Comparison of ENCODE assay signal across 27 mouse cellular contexts in the genomic region with DNA sequence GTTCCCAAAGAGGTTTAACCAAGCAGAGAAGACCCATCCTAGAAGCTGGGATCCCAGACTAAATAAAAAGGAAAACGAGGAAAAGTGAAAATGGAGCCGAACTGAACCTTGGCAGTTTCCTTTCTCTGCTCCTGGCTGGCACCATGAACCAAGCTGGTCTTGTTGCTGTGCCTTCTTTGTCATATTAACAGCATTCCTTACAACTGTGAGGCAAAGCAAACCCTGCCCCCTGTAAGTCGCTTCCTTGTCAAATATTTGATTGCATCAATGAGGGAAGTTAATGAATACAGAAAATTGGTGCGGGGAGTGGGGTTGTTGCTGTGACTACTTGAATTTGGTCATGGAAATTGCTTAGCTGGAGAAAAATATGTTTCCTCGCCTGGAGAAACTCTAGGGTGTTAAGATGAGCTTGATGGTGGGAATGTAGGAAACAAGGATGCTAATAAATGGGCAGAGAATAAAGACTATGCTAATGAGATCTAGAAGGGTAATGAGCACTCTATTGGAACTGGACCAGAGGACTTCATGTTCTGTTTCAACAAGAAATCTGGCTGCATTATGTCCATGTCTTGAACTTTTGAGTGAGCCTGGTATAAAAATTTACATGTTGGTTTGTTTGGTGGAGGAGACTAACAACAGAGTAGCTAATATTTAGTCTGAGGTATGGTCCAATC. TPM values are rescaled to one million over a fixed set of nuclear protein-coding genes. Genes with fewer than 3 reads are reported as not detected.
"Had no signal": no experiment of that assay in that cellular context is flagged by ENCODE, and none has a peak within 500 bp of the region (broad histone marks: within the 10 kb centered on the region; RNA-seq: fewer than 3 reads in every experiment).

No protein-coding gene starts in this region.

- H3K9me3 ChIP-seq: midbrain, embryonic 10.5 days; midbrain, embryonic 12.5 days; neural tube, embryonic 13.5 days; neural tube, embryonic 15.5 days; stomach, embryonic 15.5 days had no signal

- H3K36me3 ChIP-seq: midbrain, embryonic 10.5 days; midbrain, embryonic 12.5 days; neural tube, embryonic 13.5 days; neural tube, embryonic 15.5 days; stomach, embryonic 15.5 days had no signal

- H3K9ac ChIP-seq: lung, embryonic 14.5 days; midbrain, embryonic 12.5 days; neural tube, embryonic 13.5 days; neural tube, embryonic 15.5 days; stomach, embryonic 15.5 days had no signal

- H3K4me3 ChIP-seq: midbrain, embryonic 10.5 days; midbrain, embryonic 12.5 days; myocyte; neural tube, embryonic 13.5 days; neural tube, embryonic 15.5 days; stomach, embryonic 15.5 days had no signal

- H3K4me2 ChIP-seq: lung, embryonic 14.5 days; midbrain, embryonic 12.5 days; neural tube, embryonic 13.5 days; neural tube, embryonic 15.5 days; stomach, embryonic 15.5 days had no signal

- H3K4me1 ChIP-seq: midbrain, embryonic 10.5 days; midbrain, embryonic 12.5 days; neural tube, embryonic 13.5 days; neural tube, embryonic 15.5 days; stomach, embryonic 15.5 days had no signal

- H3K27me3 ChIP-seq: midbrain, embryonic 12.5 days; neural tube, embryonic 13.5 days; neural tube, embryonic 15.5 days; stomach, embryonic 15.5 days had no signal

- H3K27ac ChIP-seq: midbrain, embryonic 10.5 days; midbrain, embryonic 12.5 days; neural tube, embryonic 13.5 days; neural tube, embryonic 15.5 days; stomach, embryonic 15.5 days; stomach, postnatal 0 days had no signal

- DNase-seq: lung, adult 18-20 months; lung, embryonic 14.5 days; lung, postnatal 10 days; lung, postnatal 4 days; midbrain, embryonic 14.5 days; retina, postnatal 1 day; right cerebral cortex, adult 18-20 months; right cerebral cortex, postnatal 25 days; right cerebral cortex, postnatal 4 days; spleen, adult 18-20 months; thymus, adult 2 months; thymus, postnatal 25 days; thymus, postnatal 4 days had no signal

- ATAC-seq: midbrain, embryonic 16.5 days had no signal

RNA-seq across cellular contexts. Expression of gene Wdr20rt, which starts 43.1 kb away (rescaled TPM):
- total RNA-seq: megakaryocyte, adult 5-6 weeks; megakaryocyte-erythroid progenitor cell, adult 5-6 weeks had no signal
- polyA plus RNA-seq: lung, embryonic 14.5 days; lung, embryonic 16.5 days; midbrain, embryonic 10.5 days; midbrain, embryonic 12.5 days; midbrain, embryonic 14.5 days; midbrain, embryonic 16.5 days; myocyte; neural tube, embryonic 11.5 days; neural tube, embryonic 13.5 days; neural tube, embryonic 15.5 days; small intestine, adult 2 months; stomach, embryonic 15.5 days; stomach, postnatal 0 days; thymus, adult 2 months; urinary bladder, adult 2 months had no signal
